Mouse (Mus musculus): Measurements from ENCODE around the gene Rybp. TPM values are rescaled to one million over a fixed set of nuclear protein-coding genes. Genes with fewer than 3 reads are reported as not detected.

The Rybp gene
- polyA plus RNA-seq, 1 experiment: 5.4 TPM

GRCm38 (mm10) chr6:100190310-100190709, 97.0 kb downstream of the Rybp start:
- TF ChIP-seq GATA1 (IDR thresholded peaks at IDR 0.05; ENCODE audit: low read length): no peak

- no peak for TF ChIP-seq GATA1 (IDR thresholded peaks at IDR 0.05; ENCODE audit: low read length)
Observed at GRCm38 (mm10) chr6:100188883-100189743, 98.2 kb downstream of the Rybp start.

- no peak for TF ChIP-seq GATA1 (IDR thresholded peaks at IDR 0.05; ENCODE audit: low read length)
Observed at GRCm38 (mm10) chr6:100187821-100188220, 99.5 kb downstream of the Rybp start.

GRCm38 (mm10) chr6:100186789-100187188, 100.5 kb downstream of the Rybp start:
- no peak for TF ChIP-seq GATA1 (IDR thresholded peaks at IDR 0.05; ENCODE audit: low read length)

GRCm38 (mm10) chr6:100185524-100185923, 101.8 kb downstream of the Rybp start:
- no peak for TF ChIP-seq GATA1 (IDR thresholded peaks at IDR 0.05; ENCODE audit: low read length)

GRCm38 (mm10) chr6:100183344-100183743, 103.9 kb downstream of the Rybp start:
- no peak for TF ChIP-seq GATA1 (IDR thresholded peaks at IDR 0.05; ENCODE audit: low read length)

GRCm38 (mm10) chr6:100180883-100181262, 106.4 kb downstream of the Rybp start:
- TF ChIP-seq GATA1 (IDR thresholded peaks at IDR 0.05; ENCODE audit: low read length): no peak

GRCm38 (mm10) chr6:100180213-100180882, 106.9 kb downstream of the Rybp start:
- TF ChIP-seq GATA1 (IDR thresholded peaks at IDR 0.05; ENCODE audit: low read length): no peak

GRCm38 (mm10) chr6:100178830-100179229, 108.5 kb downstream of the Rybp start:
- no peak for TF ChIP-seq GATA1 (IDR thresholded peaks at IDR 0.05; ENCODE audit: low read length)

All from G1E-ER4 (cell line).